Mouse (Mus musculus): ENCODE data around the gene Crebl2.

The Crebl2 gene

GRCm38 (mm10) chr6:134872236-134872635, 42.3 kb downstream of the Crebl2 start:
- DNase-seq (ENCODE audit: low read depth, low spot score), result no peak

GRCm38 (mm10) chr6:134873018-134873417, 43.1 kb downstream of the Crebl2 start:
- DNase-seq (ENCODE audit: low read depth, low spot score), result peak; percentile 49

- DNase-seq (ENCODE audit: low read depth, low spot score), result peak; percentile 54
These were observed 46.8 kb downstream of the Crebl2 start for GRCm38 (mm10) chr6:134876795-134877194.

- DNase-seq (ENCODE audit: low read depth, low spot score), result no peak
These were observed 47.3 kb downstream of the Crebl2 start for GRCm38 (mm10) chr6:134877276-134877675.

- no peak for DNase-seq (ENCODE audit: low read depth, low spot score)
These were observed 47.9 kb downstream of the Crebl2 start for GRCm38 (mm10) chr6:134877892-134878291.

GRCm38 (mm10) chr6:134879556-134879955, 49.6 kb downstream of the Crebl2 start:
- no peak for DNase-seq (ENCODE audit: low read depth, low spot score)

GRCm38 (mm10) chr6:134880046-134880445, 50.1 kb downstream of the Crebl2 start:
- no peak for DNase-seq (ENCODE audit: low read depth, low spot score)

- DNase-seq (ENCODE audit: low read depth, low spot score), result no peak
These were observed 53.7 kb downstream of the Crebl2 start for GRCm38 (mm10) chr6:134883661-134884060.

GRCm38 (mm10) chr6:134885515-134885914, 55.6 kb downstream of the Crebl2 start:
- DNase-seq (ENCODE audit: low read depth, low spot score), result no peak

GRCm38 (mm10) chr6:134886475-134886874, 56.5 kb downstream of the Crebl2 start:
- no peak for DNase-seq (ENCODE audit: low read depth, low spot score)

- no peak for DNase-seq (ENCODE audit: low read depth, low spot score)
These were observed 57.1 kb downstream of the Crebl2 start for GRCm38 (mm10) chr6:134887008-134887407.

GRCm38 (mm10) chr6:134887711-134888449, 57.9 kb downstream of the Crebl2 start:
- DNase-seq (ENCODE audit: low read depth, low spot score), result peak; percentile 17

GRCm38 (mm10) chr6:134888563-134889017, 58.6 kb downstream of the Crebl2 start:
- no peak for DNase-seq (ENCODE audit: low read depth, low spot score)

GRCm38 (mm10) chr6:134889763-134890162, 59.8 kb downstream of the Crebl2 start:
- no peak for DNase-seq (ENCODE audit: low read depth, low spot score)

GRCm38 (mm10) chr6:134890436-134890835, 60.5 kb downstream of the Crebl2 start:
- DNase-seq (ENCODE audit: low read depth, low spot score), result no peak

GRCm38 (mm10) chr6:134896570-134897436, 66.8 kb downstream of the Crebl2 start:
- DNase-seq (ENCODE audit: low read depth, low spot score), result peak; percentile 67

- DNase-seq (ENCODE audit: low read depth, low spot score), result peak; percentile 97
These were observed 67.6 kb downstream of the Crebl2 start for GRCm38 (mm10) chr6:134897443-134898094.

GRCm38 (mm10) chr6:134898095-134898965, 68.4 kb downstream of the Crebl2 start, which contains the start of gene Gpr19:
Gpr19 (minus strand) TSS chr6:134898578.
- DNase-seq (ENCODE audit: low read depth, low spot score), result peak; percentile 97

- no peak for DNase-seq (ENCODE audit: low read depth, low spot score)
These were observed 73.4 kb downstream of the Crebl2 start for GRCm38 (mm10) chr6:134903368-134903767.

GRCm38 (mm10) chr6:134903891-134904884, 74.2 kb downstream of the Crebl2 start:
- DNase-seq (ENCODE audit: low read depth, low spot score), result no peak
